Mouse (Mus musculus) liver, postnatal 0 days (tissue): ENCODE data around the gene Mycn.

ENCODE experiments used
- CTCF ChIP-seq: sonication (generic); IDR thresholded peaks from 2 replicates; pipeline ENCODE4 v1.5.1; 2016; ENCODE audit warnings: antibody characterized with exemption, low read depth
- EP300 ChIP-seq: IDR thresholded peaks from 2 replicates; pipeline ENCODE4 v1.6.1; 2016; ENCODE audit warnings: antibody characterized with exemption, low read depth, mild to moderate bottlenecking

DNA sequence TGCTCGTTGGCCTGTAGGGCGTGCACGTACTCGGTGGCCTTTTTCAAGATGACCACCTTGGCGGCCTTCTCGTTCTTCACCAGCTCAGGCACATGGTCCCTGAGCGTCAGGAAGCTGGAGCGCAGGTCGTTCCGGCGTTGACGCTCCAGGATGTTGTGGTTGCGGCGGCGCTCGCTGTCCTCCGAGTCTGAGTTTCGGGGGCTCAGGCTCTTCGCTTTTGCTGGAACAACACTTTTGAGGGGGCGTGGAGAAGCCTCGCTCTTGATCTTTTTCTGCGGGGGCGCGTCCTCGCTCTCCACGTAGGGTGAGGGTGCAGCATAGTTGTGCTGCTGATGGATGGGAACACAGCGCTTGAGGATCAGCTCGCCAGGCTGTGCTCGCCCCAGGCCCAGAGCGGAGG lies 4.6 kb downstream of the Mycn start:
- no peak for TF ChIP-seq EP300
- no peak for TF ChIP-seq CTCF
